Mouse (Mus musculus): ENCODE measurements around the gene Ugt1a6b. TPM values are rescaled to one million over a fixed set of nuclear protein-coding genes. Genes with fewer than 3 reads are reported as not detected.
"Not testable (repeated sequence)": the region's sequence is repeated elsewhere in the genome, so short reads cannot be mapped to it uniquely, and the experiment has no call there.

The Ugt1a6b gene
- polyA plus RNA-seq, 1 experiment from 2014 or later: 0.20 TPM

- Histone ChIP-seq H3K27me3 (no peaks in the 10 kb centered on the region), H3K4me1 (replicated peaks) (no peaks in the 10 kb centered on the region), H3K9ac (replicated peaks) (no peak within 1 kb of the TSS), H3K27ac (no peak within 1 kb of the TSS), H3K36me3 (no peaks in the 10 kb centered on the region), H3K4me3 (replicated peaks) (no peak within 1 kb of the TSS), H3K4me2 (replicated peaks) (no peak within 1 kb of the TSS), H3K9me3 (no peaks in the 10 kb centered on the region)
- 89% methylated on average over 5 of the region's 5 CpGs for WGBS
- ATAC-seq: no peak
Measured at GRCm38 (mm10) chr1:88165711-88166110, 62.7 kb downstream of the Ugt1a6b start, which contains the start of gene Ugt1a5. Gene Ugt1a5 (plus strand): TSS chr1:88166012.

- not testable (repeated sequence) for H3K4me1 ChIP-seq (replicated peaks); ATAC-seq; H3K36me3 ChIP-seq; H3K27ac ChIP-seq; H3K9ac ChIP-seq (replicated peaks); H3K4me2 ChIP-seq (replicated peaks); H3K27me3 ChIP-seq; H3K9me3 ChIP-seq; H3K4me3 ChIP-seq (replicated peaks)
- WGBS: 85% methylated on average over 7 of the region's 7 CpGs
Measured at GRCm38 (mm10) chr1:88172190-88172589, 69.1 kb downstream of the Ugt1a6b start.

- no peak for ATAC-seq
- Histone ChIP-seq H3K4me2 (replicated peaks) (no peak overlapping the region), H3K9me3 (0 out of 2 replicates have a peak, but pooled peaks cover 11% of the 10 kb centered on the region), H3K27me3 (no peaks in the 10 kb centered on the region), H3K36me3 (no peaks in the 10 kb centered on the region), H3K27ac (no peak overlapping the region), H3K4me1 (replicated peaks) (no peaks in the 10 kb centered on the region), H3K4me3 (replicated peaks) (no peak overlapping the region), H3K9ac (replicated peaks) (no peak overlapping the region)
- 100% methylated on average over 1 of the region's 1 CpGs for WGBS
Measured at GRCm38 (mm10) chr1:88179657-88180056, 76.6 kb downstream of the Ugt1a6b start.

- Histone ChIP-seq H3K27ac (no peak overlapping the region), H3K9me3 (0 out of 2 replicates have a peak, but pooled peaks cover 3% of the 10 kb centered on the region), H3K9ac (replicated peaks) (no peak overlapping the region), H3K27me3 (no peaks in the 10 kb centered on the region), H3K4me1 (replicated peaks) (no peaks in the 10 kb centered on the region), H3K36me3 (no peaks in the 10 kb centered on the region), H3K4me2 (replicated peaks) (no peak overlapping the region), H3K4me3 (replicated peaks) (no peak overlapping the region)
- WGBS: 92% methylated on average over 5 of the region's 5 CpGs
- no peak for ATAC-seq
Measured at GRCm38 (mm10) chr1:88186325-88186935, 83.4 kb downstream of the Ugt1a6b start.

- H3K36me3 ChIP-seq: no peaks in the 10 kb centered on the region
- 0 out of 2 replicates have a peak, but pooled peaks cover 3% of the 10 kb centered on the region for H3K9me3 ChIP-seq
- H3K4me3 ChIP-seq (replicated peaks): no peak overlapping the region
- no peaks in the 10 kb centered on the region for H3K27me3 ChIP-seq
- H3K27ac ChIP-seq: no peak overlapping the region
- no peaks in the 10 kb centered on the region for H3K4me1 ChIP-seq (replicated peaks)
- no peak for ATAC-seq
- H3K4me2 ChIP-seq (replicated peaks): no peak overlapping the region
- no peak overlapping the region for H3K9ac ChIP-seq (replicated peaks)
- WGBS: 76% methylated on average over 3 of the region's 3 CpGs
Measured at GRCm38 (mm10) chr1:88192136-88192535, 89.1 kb downstream of the Ugt1a6b start.

- Histone ChIP-seq H3K9ac (replicated peaks) (no peak overlapping the region), H3K4me2 (replicated peaks) (no peak overlapping the region), H3K36me3 (no peaks in the 10 kb centered on the region), H3K27ac (no peak overlapping the region), H3K4me3 (replicated peaks) (no peak overlapping the region), H3K9me3 (no peaks in the 10 kb centered on the region), H3K27me3 (no peaks in the 10 kb centered on the region), H3K4me1 (replicated peaks) (no peaks in the 10 kb centered on the region)
- ATAC-seq: no peak
- WGBS: 93% methylated on average over 1 of the region's 1 CpGs
Measured at GRCm38 (mm10) chr1:88195687-88196086, 92.6 kb downstream of the Ugt1a6b start.

GRCm38 (mm10) chr1:88197443-88197842 is 94.4 kb downstream of the Ugt1a6b start:
- Histone ChIP-seq H3K9ac (replicated peaks) (no peak overlapping the region), H3K27me3 (no peaks in the 10 kb centered on the region), H3K4me1 (replicated peaks) (no peaks in the 10 kb centered on the region), H3K9me3 (no peaks in the 10 kb centered on the region), H3K27ac (no peak overlapping the region), H3K4me3 (replicated peaks) (no peak overlapping the region), H3K4me2 (replicated peaks) (no peak overlapping the region), H3K36me3 (no peaks in the 10 kb centered on the region)
- 79% methylated on average over 3 of the region's 3 CpGs for WGBS
- no peak for ATAC-seq

- H3K9ac ChIP-seq (replicated peaks): no peak overlapping the region
- no peaks in the 10 kb centered on the region for H3K27me3 ChIP-seq
- 78% methylated on average over 2 of the region's 2 CpGs for WGBS
- H3K9me3 ChIP-seq: no peaks in the 10 kb centered on the region
- H3K27ac ChIP-seq: no peak overlapping the region
- ATAC-seq: no peak
- no peak overlapping the region for H3K4me3 ChIP-seq (replicated peaks)
- 0 out of 2 replicates have a peak, but pooled peaks cover under 1% of the 10 kb centered on the region for H3K4me1 ChIP-seq (replicated peaks)
- H3K4me2 ChIP-seq (replicated peaks): no peak overlapping the region
- H3K36me3 ChIP-seq: no peaks in the 10 kb centered on the region; the same call in 1 of the 2 replicates
Measured at GRCm38 (mm10) chr1:88199996-88200395, 96.9 kb downstream of the Ugt1a6b start.

- Histone ChIP-seq H3K27ac (no peak within 1 kb of the TSS), H3K4me3 (replicated peaks) (no peak within 1 kb of the TSS), H3K27me3 (no peaks in the 10 kb centered on the region), H3K4me2 (replicated peaks) (no peak within 1 kb of the TSS), H3K9me3 (no peaks in the 10 kb centered on the region), H3K36me3 (no peaks in the 10 kb centered on the region; the same call in 1 of the 2 replicates), H3K9ac (replicated peaks) (no peak within 1 kb of the TSS), H3K4me1 (replicated peaks) (0 out of 2 replicates have a peak, but pooled peaks cover 4% of the 10 kb centered on the region)
- WGBS: 80% methylated on average over 7 of the region's 7 CpGs
- no peak for ATAC-seq
Measured at GRCm38 (mm10) chr1:88200456-88200855, 97.4 kb downstream of the Ugt1a6b start, which contains the start of gene Ugt1a2. Gene Ugt1a2 (plus strand): TSS chr1:88200601.

- peak within 1 kb of the TSS; percentile 73 for H3K9ac ChIP-seq (replicated peaks)
- no peak within 1 kb of the TSS for H3K27ac ChIP-seq
- ATAC-seq: peak; percentile 100
- H3K4me2 ChIP-seq (replicated peaks): peak within 1 kb of the TSS; percentile 68
- H3K4me3 ChIP-seq (replicated peaks): peak within 1 kb of the TSS; percentile 47
- no peaks in the 10 kb centered on the region for H3K27me3 ChIP-seq
- H3K4me1 ChIP-seq (replicated peaks): peaks cover 7% of the 10 kb centered on the region; the same call in 1 of the 2 replicates
- H3K36me3 ChIP-seq: no peaks in the 10 kb centered on the region; the same call in 1 of the 2 replicates
- WGBS: 8% methylated on average over 62 of the region's 62 CpGs
- no peaks in the 10 kb centered on the region for H3K9me3 ChIP-seq
Measured at GRCm38 (mm10) chr1:88205294-88205922, 102.4 kb downstream of the Ugt1a6b start, which contains the start of gene Dnajb3. Gene Dnajb3 (minus strand): TSS chr1:88205782.

GRCm38 (mm10) chr1:88206843-88207479 is 103.9 kb downstream of the Ugt1a6b start:
- peaks cover 7% of the 10 kb centered on the region; the same call in 1 of the 2 replicates for H3K4me1 ChIP-seq (replicated peaks)
- WGBS: 85% methylated on average over 2 of the region's 2 CpGs
- no peak overlapping the region for H3K27ac ChIP-seq
- H3K36me3 ChIP-seq: no peaks in the 10 kb centered on the region; the same call in 1 of the 2 replicates
- no peak for ATAC-seq
- H3K9ac ChIP-seq (replicated peaks): no peak overlapping the region
- H3K27me3 ChIP-seq: no peaks in the 10 kb centered on the region
- H3K4me2 ChIP-seq (replicated peaks): no peak overlapping the region
- no peak overlapping the region for H3K4me3 ChIP-seq (replicated peaks)
- H3K9me3 ChIP-seq: peaks cover 8% of the 10 kb centered on the region

GRCm38 (mm10) chr1:88211812-88212211 is 108.8 kb downstream of the Ugt1a6b start, which contains the start of gene Ugt1a1:
Gene Ugt1a1 (plus strand): TSS chr1:88211959.
- H3K9me3 ChIP-seq: peaks cover 52% of the 10 kb centered on the region
- no peak within 1 kb of the TSS for H3K27ac ChIP-seq
- H3K9ac ChIP-seq (replicated peaks): no peak within 1 kb of the TSS
- 0 out of 2 replicates have a peak, but pooled peaks have one; percentile 6 for ATAC-seq
- H3K4me2 ChIP-seq (replicated peaks): no peak within 1 kb of the TSS
- H3K27me3 ChIP-seq: no peaks in the 10 kb centered on the region
- H3K36me3 ChIP-seq: no peaks in the 10 kb centered on the region
- no peak within 1 kb of the TSS for H3K4me3 ChIP-seq (replicated peaks)
- H3K4me1 ChIP-seq (replicated peaks): no peaks in the 10 kb centered on the region
- 70% methylated on average over 8 of the region's 8 CpGs for WGBS
